Mouse (Mus musculus): ENCODE measurements at regions not wholly inside any gene's neighbourhood (a gene's known extent, or its start where the extent isn't known, plus 50 kb on each side); places are given as distances from the start of the nearest gene placed in this dataset.

DNA sequence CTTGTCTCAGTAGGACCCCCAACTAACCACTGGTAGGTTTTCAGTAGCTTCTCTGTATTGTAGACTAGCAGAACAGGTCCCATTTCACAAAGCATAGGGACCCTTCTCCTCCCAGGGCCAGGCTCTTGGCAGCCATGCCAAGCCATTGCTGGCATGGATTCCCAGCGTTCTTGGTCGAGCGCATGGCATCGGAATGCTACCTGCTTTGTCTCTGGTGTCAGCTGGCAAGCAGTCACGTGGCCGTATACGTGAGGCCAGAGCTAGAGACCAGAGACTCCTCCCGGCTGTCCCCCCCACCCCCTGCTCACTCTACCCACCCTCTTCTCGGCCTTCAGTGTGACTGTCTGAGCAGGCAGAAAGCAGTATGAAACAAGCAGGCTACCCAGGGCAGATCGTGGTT, 56.9 kb upstream of the Ppara start:
- 0 out of 2 replicates have a peak, but pooled peaks cover 4% of the 10 kb centered on the region for H3K36me3 ChIP-seq (ENCODE audit: insufficient read depth)
- H3K4me2 ChIP-seq (ENCODE audit: low read depth) = peak overlapping the region; percentile 91
- peak overlapping the region; percentile 92 for H3K27ac ChIP-seq (ENCODE audit: low read depth, low read length)
- H3K9me3 ChIP-seq (ENCODE audit: low read length) = no peaks in the 10 kb centered on the region
- peak overlapping the region; percentile 75 for H3K9ac ChIP-seq
- no peak for TF ChIP-seq CTCF (IDR thresholded peaks at IDR 0.05; ENCODE audit: low read depth)
- no peaks in the 10 kb centered on the region for H3K27me3 ChIP-seq (ENCODE audit: insufficient read depth, low read length)
- H3K4me3 ChIP-seq (ENCODE audit: low read depth, low read length) = peak overlapping the region; percentile 99
- ATAC-seq (peak; percentile 21), DNase-seq (peak; percentile 85)
- H3K4me1 ChIP-seq (ENCODE audit: insufficient read depth) = peaks cover 39% of the 10 kb centered on the region
- WGBS = 28% methylated on average over 10 of the region's 10 CpGs

DNA sequence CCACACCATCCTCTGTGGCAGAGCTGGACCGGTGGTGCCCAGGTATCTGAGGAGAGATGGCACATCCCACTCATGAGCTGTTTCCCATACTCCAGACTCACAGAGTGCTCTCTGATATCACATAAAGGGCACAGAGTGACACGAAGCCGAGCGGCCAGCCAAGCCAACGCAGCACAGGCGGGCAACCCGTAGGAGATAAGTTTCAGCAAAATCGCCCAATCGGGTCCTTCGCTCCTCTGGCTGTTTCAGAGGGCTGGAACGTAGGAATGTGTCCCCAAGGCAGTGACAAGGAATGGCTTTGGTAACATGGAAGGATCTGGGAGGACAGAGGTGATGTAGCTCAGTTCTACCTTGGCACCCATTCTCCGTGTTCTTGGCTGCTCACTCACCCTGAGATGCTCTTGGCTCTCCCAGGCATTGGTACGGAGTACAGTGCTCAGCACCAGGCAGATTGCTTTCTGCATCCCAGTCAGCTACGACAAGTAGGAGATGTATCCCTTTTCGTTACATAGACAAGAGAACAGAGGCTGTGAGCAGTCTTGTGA, 56.4 kb upstream of the Ppara start:
- 59% methylated on average over 15 of the region's 15 CpGs for WGBS
- H3K4me3 ChIP-seq (ENCODE audit: low read depth, low read length) = peak overlapping the region; percentile 99
- H3K36me3 ChIP-seq (ENCODE audit: insufficient read depth) = peaks cover 8% of the 10 kb centered on the region
- H3K4me2 ChIP-seq (ENCODE audit: low read depth) = peak overlapping the region; percentile 91
- peak; percentile 8 for ATAC-seq
- H3K9me3 ChIP-seq (ENCODE audit: low read length) = no peaks in the 10 kb centered on the region
- DNase-seq = peak; percentile 73
- H3K9ac ChIP-seq = peak overlapping the region; percentile 75
- no peak for TF ChIP-seq CTCF (IDR thresholded peaks at IDR 0.05; ENCODE audit: low read depth)
- peaks cover 39% of the 10 kb centered on the region for H3K4me1 ChIP-seq (ENCODE audit: insufficient read depth)
- H3K27me3 ChIP-seq (ENCODE audit: insufficient read depth, low read length) = no peaks in the 10 kb centered on the region
- H3K27ac ChIP-seq (ENCODE audit: low read depth, low read length) = peak overlapping the region; percentile 92

DNA sequence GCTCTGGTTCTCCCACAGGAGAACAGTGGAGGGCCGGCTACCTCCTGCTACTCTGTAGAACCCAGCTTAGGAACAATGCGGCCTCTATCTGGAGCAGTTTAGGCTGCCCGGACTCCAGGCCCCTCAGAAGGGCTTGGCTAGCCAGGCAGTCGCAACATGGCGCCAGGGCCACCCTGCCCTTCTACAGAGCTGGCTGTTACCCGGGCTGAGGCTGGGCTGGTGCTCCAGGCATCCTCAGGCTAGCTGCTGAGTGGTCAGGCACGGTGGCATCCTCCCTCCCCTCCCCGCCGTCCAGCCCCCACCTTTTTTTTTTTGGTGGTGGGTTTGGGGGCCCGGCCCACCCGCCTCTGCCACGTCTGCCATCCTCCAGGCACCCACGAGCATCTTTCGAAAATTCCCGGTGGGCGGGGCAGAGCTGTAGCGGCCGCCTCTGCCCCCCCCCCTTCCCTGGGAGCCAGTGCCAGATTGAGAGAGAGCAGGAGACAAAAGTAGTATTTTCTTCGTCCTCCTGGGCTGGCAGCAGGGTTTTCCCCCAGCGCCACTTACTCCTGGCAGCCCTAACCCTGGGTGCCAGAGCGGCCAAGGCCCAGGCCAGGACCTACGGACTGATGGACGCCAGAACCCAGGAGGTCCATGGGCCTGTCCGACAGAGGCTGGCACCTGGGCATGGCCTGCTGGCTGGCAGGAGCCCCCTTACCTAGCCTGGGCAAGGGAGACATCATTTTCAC, 55.6 kb upstream of the Ppara start:
- Histone ChIP-seq H3K27ac (ENCODE audit: low read depth, low read length) (peak overlapping the region; percentile 92), H3K27me3 (ENCODE audit: insufficient read depth, low read length) (no peaks in the 10 kb centered on the region), H3K4me2 (ENCODE audit: low read depth) (peak overlapping the region; percentile 91), H3K9me3 (ENCODE audit: low read length) (no peaks in the 10 kb centered on the region), H3K36me3 (ENCODE audit: insufficient read depth) (peaks cover 15% of the 10 kb centered on the region), H3K4me1 (ENCODE audit: insufficient read depth) (peaks cover 37% of the 10 kb centered on the region), H3K4me3 (ENCODE audit: low read depth, low read length) (peak overlapping the region; percentile 99), H3K9ac (peak overlapping the region; percentile 75)
- DNase-seq (peak; percentile 86), ATAC-seq (peak; percentile 75)
- 23% methylated on average over 22 of the region's 24 CpGs for WGBS
- no peak for TF ChIP-seq CTCF (IDR thresholded peaks at IDR 0.05; ENCODE audit: low read depth)

DNA sequence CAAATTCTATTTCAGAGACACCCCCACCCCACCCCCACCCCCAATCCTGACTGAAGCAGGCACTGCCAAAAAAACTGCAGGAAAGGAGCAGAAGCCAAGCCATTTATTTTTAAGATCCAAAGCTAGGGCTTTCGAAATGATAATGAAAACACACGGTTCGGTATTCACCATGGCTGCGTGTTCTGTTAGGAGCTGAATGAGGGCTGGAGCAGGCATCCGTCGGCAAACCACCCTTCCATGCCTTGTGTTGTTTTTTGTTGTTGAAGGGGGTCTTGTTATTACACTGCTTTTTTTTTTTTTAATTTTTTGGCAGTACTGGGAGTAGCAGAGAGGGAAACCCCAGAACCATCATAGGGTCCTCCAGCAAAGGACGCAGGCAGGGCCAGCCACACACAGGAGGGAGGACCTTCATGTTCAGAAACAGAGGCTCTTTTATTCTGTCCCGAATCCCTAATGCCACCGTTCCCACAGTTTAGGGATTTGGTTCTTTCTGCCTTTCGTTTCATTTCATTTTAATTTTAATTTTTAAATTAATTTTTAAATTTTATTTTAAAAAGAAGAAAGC, 54.8 kb upstream of the Ppara start:
- H3K27ac ChIP-seq (ENCODE audit: low read depth, low read length) = peak overlapping the region; percentile 92
- no peak for TF ChIP-seq CTCF (IDR thresholded peaks at IDR 0.05; ENCODE audit: low read depth)
- no peaks in the 10 kb centered on the region for H3K9me3 ChIP-seq (ENCODE audit: low read length)
- peaks cover 22% of the 10 kb centered on the region for H3K36me3 ChIP-seq (ENCODE audit: insufficient read depth)
- H3K9ac ChIP-seq = peak overlapping the region; percentile 75
- ATAC-seq = peak; percentile 10; the same call in 1 of the 2 replicates
- 17% methylated on average over 10 of the region's 10 CpGs for WGBS
- H3K4me2 ChIP-seq (ENCODE audit: low read depth) = peak overlapping the region; percentile 91
- H3K27me3 ChIP-seq (ENCODE audit: insufficient read depth, low read length) = no peaks in the 10 kb centered on the region
- H3K4me1 ChIP-seq (ENCODE audit: insufficient read depth) = peaks cover 34% of the 10 kb centered on the region
- no peak for DNase-seq
- H3K4me3 ChIP-seq (ENCODE audit: low read depth, low read length) = peak overlapping the region; percentile 99

DNA sequence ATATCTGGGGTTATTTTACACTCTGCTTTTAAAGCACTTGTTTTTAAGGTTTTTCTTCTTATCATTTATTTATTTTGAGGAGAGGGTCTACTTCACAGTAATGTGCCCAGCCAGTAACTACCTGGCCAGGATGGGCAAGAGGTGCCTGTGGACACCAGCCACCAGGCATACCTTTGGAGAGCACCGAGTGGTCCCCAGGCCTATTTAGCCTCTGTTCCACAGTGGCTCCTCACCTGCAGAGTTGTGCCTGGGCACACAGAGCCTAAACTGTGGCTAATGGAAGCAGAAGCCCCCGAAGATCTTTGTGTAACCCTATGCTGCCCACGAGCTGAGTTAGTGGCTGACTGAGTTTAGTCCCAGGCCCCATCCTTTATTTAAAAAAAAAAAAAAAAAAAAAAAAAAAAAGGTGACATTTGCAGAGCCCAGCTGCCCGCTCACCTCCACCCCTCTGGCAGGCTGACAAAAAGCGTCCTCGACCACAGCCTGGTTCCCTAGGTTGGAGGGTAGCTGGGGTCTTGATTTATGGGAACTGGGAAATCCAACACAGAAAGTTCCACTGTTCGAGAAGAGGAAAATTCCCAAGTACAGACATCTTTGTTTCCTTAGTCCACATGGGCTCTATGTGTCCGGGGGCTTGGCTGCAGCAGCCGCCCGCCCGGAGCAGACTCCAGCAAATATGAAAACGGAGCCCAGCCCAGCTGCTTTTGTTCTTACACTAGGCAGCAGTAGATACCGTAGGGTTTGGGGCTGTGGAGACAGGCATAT, 54.1 kb upstream of the Ppara start:
- ATAC-seq (no peak), DNase-seq (peak; percentile 69)
- no peak for TF ChIP-seq CTCF (IDR thresholded peaks at IDR 0.05; ENCODE audit: low read depth)
- H3K4me3 ChIP-seq (ENCODE audit: low read depth, low read length) = peak overlapping the region; percentile 99
- peaks cover 32% of the 10 kb centered on the region for H3K4me1 ChIP-seq (ENCODE audit: insufficient read depth)
- H3K4me2 ChIP-seq (ENCODE audit: low read depth) = peak overlapping the region; percentile 91
- peak overlapping the region; percentile 75 for H3K9ac ChIP-seq
- no peaks in the 10 kb centered on the region for H3K27me3 ChIP-seq (ENCODE audit: insufficient read depth, low read length)
- H3K9me3 ChIP-seq (ENCODE audit: low read length) = no peaks in the 10 kb centered on the region
- WGBS = 13% methylated on average over 13 of the region's 13 CpGs
- peak overlapping the region; percentile 92 for H3K27ac ChIP-seq (ENCODE audit: low read depth, low read length)
- peaks cover 29% of the 10 kb centered on the region for H3K36me3 ChIP-seq (ENCODE audit: insufficient read depth)

DNA sequence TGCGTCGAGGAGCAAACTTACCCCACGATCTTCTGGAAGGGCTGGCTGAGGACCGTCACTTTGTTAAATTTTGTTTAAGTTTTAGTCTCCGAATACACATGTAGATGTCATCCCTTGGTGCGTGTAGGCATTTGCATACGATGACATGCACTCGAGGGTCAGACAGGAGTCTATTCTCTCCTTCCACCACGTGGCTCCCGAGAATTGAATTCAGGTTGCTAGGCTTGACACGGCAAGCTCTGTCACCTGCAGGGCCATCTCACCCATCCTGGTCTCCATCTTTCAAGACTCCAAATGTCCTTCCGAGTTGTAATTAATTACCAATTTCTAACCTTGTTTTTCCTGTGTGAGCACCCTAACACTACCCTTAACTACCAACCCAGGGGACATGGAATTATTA, 52.7 kb upstream of the Ppara start:
- Histone ChIP-seq H3K9ac (peak overlapping the region; percentile 75), H3K9me3 (ENCODE audit: low read length) (no peaks in the 10 kb centered on the region), H3K27ac (ENCODE audit: low read depth, low read length) (peak overlapping the region; percentile 92), H3K27me3 (ENCODE audit: insufficient read depth, low read length) (no peaks in the 10 kb centered on the region), H3K4me3 (ENCODE audit: low read depth, low read length) (peak overlapping the region; percentile 99), H3K4me2 (ENCODE audit: low read depth) (peak overlapping the region; percentile 91), H3K4me1 (ENCODE audit: insufficient read depth) (peaks cover 32% of the 10 kb centered on the region), H3K36me3 (ENCODE audit: insufficient read depth) (peaks cover 36% of the 10 kb centered on the region)
- no peak for TF ChIP-seq CTCF (IDR thresholded peaks at IDR 0.05; ENCODE audit: low read depth)
- ATAC-seq = no peak
- 36% methylated on average over 12 of the region's 12 CpGs for WGBS
- no peak for DNase-seq

Data from forebrain, postnatal 0 days (tissue).